Mouse (Mus musculus): ENCODE measurements around the gene Gramd4. TPM values are rescaled to one million over a fixed set of nuclear protein-coding genes. Genes with fewer than 3 reads are reported as not detected.
"Not testable (repeated sequence)": the region's sequence is repeated elsewhere in the genome, so short reads cannot be mapped to it uniquely, and the experiment has no call there.

The Gramd4 gene
- polyA plus RNA-seq, 1 experiment from 2014 or later, result 15.1 TPM

DNA sequence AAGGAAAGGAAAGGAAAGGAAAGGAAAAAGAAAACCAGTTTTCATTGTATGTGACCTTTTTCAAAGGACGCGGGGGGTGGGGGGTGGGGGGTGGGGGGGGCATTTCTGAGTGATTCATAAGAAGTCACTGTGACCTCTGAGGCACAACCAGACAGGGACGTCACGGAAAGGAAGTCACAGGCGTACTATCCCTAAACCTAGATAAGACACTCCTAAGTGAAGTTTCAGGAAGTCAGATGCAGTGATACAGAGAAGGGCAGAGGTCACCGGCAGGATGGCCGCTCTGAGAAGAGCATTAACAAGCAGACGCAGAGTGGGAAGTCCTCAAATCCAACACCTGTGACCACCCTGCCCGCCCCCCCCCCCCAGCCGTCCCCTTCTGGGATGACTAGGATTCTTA is 103.4 kb downstream of the Gramd4 start:
- Histone ChIP-seq H3K27ac (no peak overlapping the region), H3K9me3 (replicated peaks) (no peaks in the 10 kb centered on the region), H3K9ac (no peak overlapping the region), H3K4me3 (no peak overlapping the region), H3K36me3 (peaks cover 7% of the 10 kb centered on the region), H3K27me3 (replicated peaks) (no peaks in the 10 kb centered on the region), H3K4me1 (peaks cover 11% of the 10 kb centered on the region; the same call in 1 of the 2 replicates), H3K4me2 (no peak overlapping the region)
- 26% methylated on average over 10 of the region's 10 CpGs for WGBS (ENCODE audit: insufficient replicate concordance)
- ATAC-seq, result no peak

DNA sequence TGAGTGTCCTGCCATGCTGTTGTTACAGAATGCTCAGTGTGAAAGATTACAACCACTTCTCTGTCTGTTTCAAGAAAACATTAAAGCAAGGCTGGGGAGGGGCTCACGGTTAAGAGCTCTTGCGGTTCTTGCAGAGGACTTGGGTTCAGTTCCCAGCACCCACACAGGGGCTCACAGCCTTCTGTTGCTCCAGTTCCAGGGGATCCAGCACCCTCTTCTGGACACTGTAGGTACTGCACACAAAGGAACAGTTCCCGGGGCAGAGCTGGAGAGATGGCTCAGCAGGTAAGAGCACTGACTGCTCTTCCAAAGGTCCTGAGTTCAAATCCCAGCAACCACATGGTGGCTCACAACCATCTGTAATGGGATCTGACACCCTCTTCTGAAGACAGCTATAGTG is 104.3 kb downstream of the Gramd4 start:
- WGBS (ENCODE audit: insufficient replicate concordance), result 85% methylated on average over 3 of the region's 3 CpGs
- not testable (repeated sequence) for H3K9me3 ChIP-seq (replicated peaks); H3K27me3 ChIP-seq (replicated peaks)

DNA sequence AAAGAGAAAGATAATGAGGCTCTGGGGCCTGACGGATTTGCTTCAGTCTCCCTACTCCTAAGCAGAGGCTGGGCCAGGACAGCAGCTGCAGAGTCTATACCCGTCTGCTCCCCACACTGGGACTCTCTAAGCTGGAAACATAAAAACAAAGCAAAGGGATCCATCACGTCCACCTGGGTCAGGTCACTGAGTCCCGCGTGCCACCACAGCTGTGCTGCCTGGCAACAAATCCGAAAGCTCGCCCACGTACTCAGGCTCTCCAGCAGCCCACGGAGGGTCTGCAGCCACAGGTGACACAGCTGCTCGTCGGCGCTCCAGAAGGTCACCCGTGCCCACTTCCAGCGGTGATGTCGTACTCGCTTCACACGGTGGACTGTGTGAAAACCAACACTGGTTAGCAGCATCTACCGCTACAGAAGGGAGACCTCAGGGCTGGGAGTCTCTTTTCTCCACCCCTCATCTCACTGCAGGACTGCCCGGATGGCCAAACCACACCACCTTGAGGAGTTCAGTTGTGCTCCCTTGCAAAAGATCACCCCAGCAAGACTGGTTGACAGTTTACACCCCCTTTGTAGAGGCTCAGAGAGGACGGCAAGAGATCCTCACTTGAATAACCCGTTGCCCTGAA is 107.3 kb downstream of the Gramd4 start:
- no peak overlapping the region for H3K27ac ChIP-seq
- peaks cover 7% of the 10 kb centered on the region; the same call in 1 of the 2 replicates for H3K36me3 ChIP-seq

More for the DNA sequence above, 104.3 kb downstream of the Gramd4 start:
- H3K4me2 ChIP-seq, ATAC-seq, H3K27ac ChIP-seq, H3K9ac ChIP-seq, H3K4me3 ChIP-seq, H3K36me3 ChIP-seq: not testable (repeated sequence)
- peaks cover 11% of the 10 kb centered on the region; the same call in 1 of the 2 replicates for H3K4me1 ChIP-seq

DNA sequence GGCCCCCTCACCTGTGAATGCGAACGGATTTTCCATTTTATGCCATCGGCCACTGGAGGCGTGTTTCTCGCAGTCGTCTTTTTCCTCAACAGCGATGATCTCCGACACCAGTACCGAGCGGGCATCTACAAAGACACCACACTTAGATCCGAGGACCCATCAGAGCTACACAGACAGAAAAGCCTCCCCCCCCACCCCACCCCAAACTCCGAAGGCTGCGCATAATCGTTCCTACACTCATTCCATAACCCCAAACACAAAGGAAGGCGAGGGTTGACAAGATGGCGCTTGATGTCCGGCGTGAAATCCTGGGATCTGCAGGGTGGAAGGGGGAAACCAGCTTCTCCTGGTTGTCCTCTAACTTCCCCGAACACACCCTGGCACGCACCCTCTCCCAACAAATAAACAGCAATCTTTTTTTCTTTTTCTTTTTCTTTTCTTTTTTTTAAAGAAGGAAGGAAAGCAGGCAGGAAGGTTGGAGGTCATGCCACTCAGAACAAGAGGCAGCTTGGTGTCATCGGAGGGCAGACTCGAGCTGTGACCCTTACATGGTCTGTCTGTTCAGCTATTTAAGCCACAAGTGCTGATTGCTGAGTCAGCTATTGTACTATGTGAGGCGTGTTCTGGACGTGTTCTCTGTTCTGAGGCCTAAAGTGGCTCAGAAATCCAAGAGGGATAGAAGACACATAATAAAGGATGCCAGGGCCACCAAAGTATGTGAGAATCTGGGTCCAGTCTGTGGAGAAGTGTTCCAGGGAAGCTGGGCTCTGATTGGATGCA is 108.5 kb downstream of the Gramd4 start:
- no peaks in the 10 kb centered on the region for H3K27me3 ChIP-seq (replicated peaks)
- H3K36me3 ChIP-seq, result peaks cover 7% of the 10 kb centered on the region; the same call in 1 of the 2 replicates
- H3K4me2 ChIP-seq, result no peak overlapping the region
- no peak overlapping the region for H3K9ac ChIP-seq
- no peak for ATAC-seq
- no peaks in the 10 kb centered on the region for H3K9me3 ChIP-seq (replicated peaks)
- H3K27ac ChIP-seq, result no peak overlapping the region
- peaks cover 14% of the 10 kb centered on the region for H3K4me1 ChIP-seq
- WGBS (ENCODE audit: insufficient replicate concordance), result 81% methylated on average over 24 of the region's 24 CpGs
- H3K4me3 ChIP-seq, result no peak overlapping the region

More for the DNA sequence above, 107.3 kb downstream of the Gramd4 start:
- Histone ChIP-seq H3K4me1 (peaks cover 11% of the 10 kb centered on the region), H3K27me3 (replicated peaks) (no peaks in the 10 kb centered on the region), H3K9ac (no peak overlapping the region), H3K4me3 (no peak overlapping the region), H3K4me2 (no peak overlapping the region), H3K9me3 (replicated peaks) (no peaks in the 10 kb centered on the region)
- 76% methylated on average over 21 of the region's 21 CpGs for WGBS (ENCODE audit: insufficient replicate concordance)
- no peak for ATAC-seq

DNA sequence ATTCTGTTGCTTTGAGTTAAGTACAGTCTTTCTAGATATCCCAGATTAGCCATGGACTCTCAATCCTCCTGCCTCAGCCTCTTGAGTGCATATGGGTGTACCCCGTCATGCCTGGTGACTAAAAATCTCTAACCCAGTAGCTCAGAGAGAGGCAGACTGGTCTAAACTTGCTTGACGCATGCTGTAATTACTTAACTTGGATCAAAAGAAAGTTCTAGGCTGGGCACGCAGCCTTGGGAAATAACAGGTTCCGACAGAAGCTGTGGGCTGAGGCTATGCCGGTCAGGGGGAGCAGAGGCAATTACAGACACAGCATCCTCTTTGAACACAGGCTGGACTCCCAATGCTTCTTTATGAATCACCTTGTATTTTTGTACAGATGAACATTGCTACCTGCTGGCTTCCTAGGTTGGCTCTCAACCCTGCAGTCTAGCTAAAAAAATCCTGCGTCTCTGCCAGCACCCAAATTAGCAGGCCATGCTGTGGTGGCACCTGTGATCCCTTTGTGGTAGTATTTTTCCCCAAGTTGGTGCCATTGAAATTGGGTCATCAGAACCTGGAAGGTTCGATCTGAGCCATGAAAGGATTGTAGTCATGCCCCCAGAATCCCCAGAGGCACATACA is 109.6 kb downstream of the Gramd4 start:
- WGBS (ENCODE audit: insufficient replicate concordance), result 76% methylated on average over 7 of the region's 7 CpGs
- Histone ChIP-seq H3K27me3 (replicated peaks) (no peaks in the 10 kb centered on the region), H3K9me3 (replicated peaks) (no peaks in the 10 kb centered on the region), H3K4me3 (no peak overlapping the region), H3K27ac (no peak overlapping the region), H3K4me1 (peaks cover 13% of the 10 kb centered on the region), H3K4me2 (no peak overlapping the region), H3K9ac (no peak overlapping the region), H3K36me3 (peaks cover 3% of the 10 kb centered on the region; the same call in 1 of the 2 replicates)
- no peak for ATAC-seq

DNA sequence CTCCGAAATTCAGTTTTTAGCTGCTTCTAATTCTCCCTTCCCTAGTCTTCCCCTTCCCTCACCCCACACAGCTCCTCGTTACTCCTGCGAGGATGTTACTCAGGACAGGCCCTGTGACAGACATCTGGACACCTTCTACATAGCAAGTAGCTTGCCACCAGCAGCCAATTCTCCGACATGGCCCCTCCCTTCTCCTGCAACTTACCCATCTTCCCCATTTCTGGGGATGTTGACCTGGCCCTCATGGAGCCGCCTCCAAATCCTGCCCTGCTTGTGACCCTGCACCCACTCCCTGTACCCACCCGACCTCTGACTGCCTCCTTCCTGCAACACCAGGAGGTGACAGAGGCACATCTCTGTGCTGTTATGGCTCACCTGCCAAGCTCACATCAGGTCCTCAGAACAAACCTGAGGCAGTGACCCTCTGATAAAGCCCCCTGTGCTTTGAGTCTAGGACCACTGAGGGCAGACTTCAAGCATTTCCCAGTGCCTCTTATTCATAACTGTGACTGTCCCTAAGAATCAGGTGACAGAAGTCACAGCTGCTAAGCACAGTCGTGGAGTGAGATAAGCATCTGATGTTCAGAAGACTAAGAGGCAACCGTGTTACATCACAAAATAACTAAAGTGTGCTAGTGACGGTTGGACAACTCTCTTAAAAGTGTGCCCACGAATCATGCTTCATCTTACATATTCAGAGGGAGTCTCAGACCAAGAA is 110.5 kb downstream of the Gramd4 start:
- Histone ChIP-seq H3K4me1 (peaks cover 18% of the 10 kb centered on the region), H3K4me2 (no peak overlapping the region), H3K4me3 (no peak overlapping the region), H3K27me3 (replicated peaks) (no peaks in the 10 kb centered on the region), H3K36me3 (0 out of 2 replicates have a peak, but pooled peaks cover 3% of the 10 kb centered on the region), H3K27ac (no peak overlapping the region), H3K9ac (no peak overlapping the region), H3K9me3 (replicated peaks) (no peaks in the 10 kb centered on the region)
- whole genome bisulfite sequencing (ENCODE audit: insufficient replicate concordance), result 65% methylated on average over 10 of the region's 10 CpGs
- no peak for ATAC-seq

DNA sequence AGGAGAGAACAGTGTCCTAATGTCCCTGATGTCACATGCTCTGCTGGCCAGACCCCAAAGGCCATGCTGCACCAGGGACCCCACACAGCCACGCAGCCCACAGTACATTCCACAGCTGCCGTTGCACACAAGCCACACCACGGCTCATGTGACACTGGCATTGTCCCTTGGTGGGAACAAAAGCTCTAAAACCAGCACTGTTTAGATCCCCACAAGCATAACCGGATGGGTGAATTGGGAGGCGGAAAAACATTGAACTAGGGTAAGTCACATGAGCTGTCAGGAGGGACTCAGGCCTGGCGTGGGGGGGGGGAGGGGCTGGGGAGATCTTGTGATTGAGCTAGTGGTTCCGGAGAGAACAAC is 111.0 kb downstream of the Gramd4 start:
- Histone ChIP-seq H3K9me3 (replicated peaks) (no peaks in the 10 kb centered on the region), H3K4me1 (peaks cover 22% of the 10 kb centered on the region), H3K4me3 (no peak overlapping the region), H3K4me2 (no peak overlapping the region), H3K9ac (no peak overlapping the region), H3K27ac (no peak overlapping the region), H3K27me3 (replicated peaks) (no peaks in the 10 kb centered on the region), H3K36me3 (0 out of 2 replicates have a peak, but pooled peaks cover 3% of the 10 kb centered on the region)
- ATAC-seq, result no peak
- 50% methylated on average over 7 of the region's 7 CpGs for WGBS (ENCODE audit: insufficient replicate concordance)

DNA sequence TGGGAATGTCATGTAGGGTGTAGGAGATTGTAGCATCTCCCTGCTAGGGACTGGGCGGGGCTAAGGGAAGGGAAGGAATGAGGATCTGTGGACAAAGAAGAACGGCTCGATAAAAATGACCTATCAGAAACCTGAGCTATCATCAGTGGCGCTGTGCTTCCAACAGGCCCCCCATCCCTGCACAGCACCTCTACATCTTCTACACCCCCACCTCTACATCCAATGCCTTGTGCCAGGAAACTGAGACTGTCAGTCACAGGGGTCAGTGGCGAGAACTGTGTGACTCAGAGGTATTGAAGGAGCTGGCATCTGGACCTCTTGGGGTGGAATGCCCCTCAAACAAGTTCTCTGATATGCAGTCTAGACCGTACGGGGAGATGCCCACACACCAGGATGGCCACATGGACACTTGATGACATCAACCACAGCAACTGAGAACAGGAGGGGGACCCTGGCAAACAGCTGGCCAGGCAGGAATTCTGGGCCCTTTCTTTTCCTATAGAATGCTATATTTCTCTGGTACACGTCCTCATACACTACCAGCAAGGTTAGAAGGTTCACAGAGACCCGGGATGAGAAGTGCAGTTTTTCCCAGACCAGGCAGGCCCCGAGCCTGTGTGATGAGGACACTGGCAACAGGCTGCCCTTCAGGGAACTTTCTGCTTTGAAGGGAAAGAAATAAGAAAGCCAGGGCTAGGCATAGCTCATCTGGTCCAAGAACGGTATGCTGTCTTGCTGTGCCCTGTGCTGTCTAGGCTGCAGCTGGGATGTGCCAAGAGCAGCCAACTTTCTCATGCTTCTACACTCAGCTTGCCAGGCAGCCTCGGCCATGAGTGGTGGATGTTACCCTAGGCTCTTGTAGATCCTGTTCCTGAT is 111.7 kb downstream of the Gramd4 start:
- no peaks in the 10 kb centered on the region for H3K9me3 ChIP-seq (replicated peaks)
- 61% methylated on average over 12 of the region's 12 CpGs for WGBS (ENCODE audit: insufficient replicate concordance)
- ATAC-seq, result no peak
- no peak overlapping the region for H3K9ac ChIP-seq
- no peak overlapping the region for H3K4me3 ChIP-seq
- no peak overlapping the region for H3K4me2 ChIP-seq
- H3K27me3 ChIP-seq (replicated peaks), result no peaks in the 10 kb centered on the region
- H3K27ac ChIP-seq, result no peak overlapping the region
- H3K36me3 ChIP-seq, result no peaks in the 10 kb centered on the region
- H3K4me1 ChIP-seq, result peaks cover 29% of the 10 kb centered on the region

DNA sequence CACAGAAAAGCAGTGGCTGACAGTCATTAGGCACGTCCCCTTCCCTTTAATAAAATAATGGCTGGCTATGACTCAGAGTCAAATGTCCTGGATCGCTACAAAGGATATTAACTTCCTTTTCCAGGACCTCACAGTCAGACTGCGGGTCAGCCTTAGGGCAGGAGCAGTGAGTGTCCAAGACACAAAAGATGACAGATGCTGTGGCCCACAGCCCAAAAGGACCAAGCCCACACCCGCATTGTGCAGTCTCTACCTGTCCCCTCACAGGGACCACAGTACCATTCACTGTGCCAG is 112.3 kb downstream of the Gramd4 start:
- H3K36me3 ChIP-seq, result no peaks in the 10 kb centered on the region
- no peaks in the 10 kb centered on the region for H3K9me3 ChIP-seq (replicated peaks)
- H3K4me2 ChIP-seq, result no peak overlapping the region
- no peak overlapping the region for H3K4me3 ChIP-seq
- ATAC-seq, result no peak
- no peaks in the 10 kb centered on the region for H3K27me3 ChIP-seq (replicated peaks)
- peaks cover 30% of the 10 kb centered on the region for H3K4me1 ChIP-seq
- no peak overlapping the region for H3K9ac ChIP-seq
- WGBS (ENCODE audit: insufficient replicate concordance), result 80% methylated on average over 4 of the region's 4 CpGs
- H3K27ac ChIP-seq, result no peak overlapping the region

DNA sequence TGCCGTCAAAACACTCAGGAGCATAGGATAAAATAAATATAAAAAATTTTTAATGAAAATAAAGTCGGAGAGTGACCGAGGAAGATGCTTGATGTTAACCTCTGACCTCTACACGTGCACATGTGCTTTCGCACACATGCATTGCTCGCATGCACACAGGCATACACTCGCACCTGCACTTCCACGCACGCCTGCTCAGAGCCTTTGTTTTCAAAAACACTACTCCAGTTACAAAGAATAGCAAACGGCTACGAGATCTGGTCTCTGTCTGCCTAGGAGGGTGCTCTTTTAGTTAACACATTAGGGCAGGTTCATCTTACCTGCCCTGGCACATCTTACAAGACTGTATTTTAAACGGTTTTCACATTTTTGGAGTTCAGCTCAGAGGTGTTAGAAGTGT is 113.8 kb downstream of the Gramd4 start:
- Histone ChIP-seq H3K27me3 (replicated peaks) (no peaks in the 10 kb centered on the region), H3K4me1 (peaks cover 38% of the 10 kb centered on the region), H3K9ac (no peak overlapping the region), H3K4me3 (no peak overlapping the region), H3K36me3 (no peaks in the 10 kb centered on the region), H3K4me2 (no peak overlapping the region), H3K27ac (no peak overlapping the region), H3K9me3 (replicated peaks) (no peaks in the 10 kb centered on the region)
- ATAC-seq, result no peak
- 76% methylated on average over 12 of the region's 12 CpGs for WGBS (ENCODE audit: insufficient replicate concordance)

DNA sequence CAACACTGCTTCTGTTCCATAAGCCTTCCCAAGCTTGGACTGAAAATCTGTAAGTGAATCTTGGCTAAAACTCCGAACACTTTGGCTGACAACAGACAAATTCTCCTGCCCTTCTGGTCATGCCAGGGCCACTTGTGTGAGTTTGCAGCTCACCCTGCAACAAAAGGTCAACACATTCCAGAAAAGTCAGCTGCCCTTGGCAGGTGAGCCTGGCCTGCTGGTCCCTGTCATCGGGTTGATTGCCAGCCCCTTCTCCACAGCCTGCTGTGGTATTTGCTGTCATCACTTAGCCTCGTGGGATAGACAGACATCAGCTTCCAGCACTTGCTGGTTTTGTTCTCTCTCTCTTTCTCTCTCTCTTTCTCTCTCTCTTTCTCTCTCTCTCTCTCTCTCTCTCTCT is 114.6 kb downstream of the Gramd4 start:
- Histone ChIP-seq H3K27ac (no peak overlapping the region), H3K27me3 (replicated peaks) (no peaks in the 10 kb centered on the region), H3K36me3 (no peaks in the 10 kb centered on the region), H3K9ac (no peak overlapping the region), H3K4me3 (no peak overlapping the region), H3K4me2 (no peak overlapping the region), H3K4me1 (peaks cover 38% of the 10 kb centered on the region), H3K9me3 (replicated peaks) (no peaks in the 10 kb centered on the region)
- no peak for ATAC-seq
- 46% methylated on average over 3 of the region's 3 CpGs for WGBS (ENCODE audit: insufficient replicate concordance)

All from liver, embryonic 12.5 days (tissue).